In the genomic region with DNA sequence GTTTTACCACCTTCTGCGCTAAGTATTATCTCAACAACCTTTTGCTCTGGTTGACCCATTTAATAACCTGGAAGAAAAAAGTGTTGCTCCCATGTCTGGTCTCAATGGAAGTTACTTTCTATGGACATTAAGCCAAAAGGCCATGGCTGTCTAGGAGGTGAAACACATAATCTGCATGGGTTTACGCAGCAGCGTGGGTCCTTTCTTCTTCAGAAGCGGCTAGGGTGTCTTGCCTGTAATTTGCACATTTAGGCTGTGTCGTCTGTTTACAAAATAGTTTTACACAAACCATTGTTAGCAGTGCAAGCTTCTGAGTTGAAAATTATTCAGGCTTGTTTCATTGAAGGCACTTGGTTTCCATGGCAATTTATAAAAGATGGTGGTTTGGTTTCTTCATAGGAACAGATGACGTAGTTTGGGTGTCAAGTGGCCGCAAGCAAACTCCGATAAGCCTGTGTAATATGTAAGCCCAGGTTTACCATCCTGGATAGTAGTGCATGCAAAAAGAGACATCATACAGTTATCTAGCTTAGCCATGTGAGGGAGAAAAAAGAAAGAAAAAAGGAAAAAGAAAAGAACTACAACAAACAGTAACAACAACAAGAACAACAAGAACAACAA, we compare ENCODE assay signal across 13 mouse cellular contexts.
DNase-seq lines count a peak whose midpoint lies in the region; ATAC-seq and TF ChIP-seq lines count a peak whose summit lies in the region.
"Had no signal": no experiment of that assay in that cellular context is flagged by ENCODE, and none has a peak within 500 bp of the region (broad histone marks: within the 10 kb centered on the region; RNA-seq: fewer than 3 reads in every experiment).

No protein-coding gene starts in this region.

- intact Hi-C loops in left cerebral cortex, adult 2 months (cut with DNase I), result no loop called here

- H3K9ac ChIP-seq in hindbrain, embryonic 11.5 days (ENCODE audit: low read depth, low read length), result no peak overlapping the region
- no peak overlapping the region for H3K9ac ChIP-seq in midbrain, embryonic 15.5 days
- H3K9ac ChIP-seq: liver, embryonic 14.5 days had no signal

- no peak overlapping the region for H3K4me3 ChIP-seq in hindbrain, embryonic 11.5 days (ENCODE audit: low read depth, low read length)
- no peak overlapping the region for H3K4me3 ChIP-seq in midbrain, embryonic 15.5 days
- H3K4me3 ChIP-seq in left cerebral cortex, adult 2 months, result no peak overlapping the region
- H3K4me3 ChIP-seq: heart, adult 2 months had no signal

- H3K27ac ChIP-seq in hindbrain, embryonic 11.5 days (ENCODE audit: low read depth, low read length), result no peak overlapping the region
- peak overlapping the region; percentile 31; the same call in 1 of the 2 replicates for H3K27ac ChIP-seq in midbrain, embryonic 15.5 days
- no peak overlapping the region for H3K27ac ChIP-seq in left cerebral cortex, adult 2 months
- H3K27ac ChIP-seq: heart, adult 2 months; liver, embryonic 14.5 days had no signal

- DNase-seq in R1 (ENCODE audit: low read depth, low spot score), result peak; percentile 3
- DNase-seq in embryo, embryonic 11 days, result peak; percentile 28
- DNase-seq in hindbrain, embryonic 11.5 days (ENCODE audit: low spot score), result peak; percentile 31
- no peak for DNase-seq in left cerebral cortex, adult 2 months (ENCODE audit: extremely low spot score in 1 of 2, low spot score in 2 of 2)
- DNase-seq in B cell, adult 2 months, result no peak
- DNase-seq in thymus, postnatal 4 days, result no peak
- DNase-seq: cerebellum, postnatal 25 days; heart, adult 2 months; heart, postnatal 14 days; lung, postnatal 36 days had no signal

- no peaks in the 10 kb centered on the region for H3K36me3 ChIP-seq in hindbrain, embryonic 11.5 days (ENCODE audit: control insufficient read depth, insufficient read depth, low read length)
- no peaks in the 10 kb centered on the region for H3K36me3 ChIP-seq in midbrain, embryonic 15.5 days (replicated peaks)

- no peak for TF ChIP-seq CTCF in left cerebral cortex, adult 2 months (IDR thresholded peaks at IDR 0.05)

- H3K27me3 ChIP-seq in hindbrain, embryonic 11.5 days (ENCODE audit: control insufficient read depth, insufficient read depth, low read length), result no peaks in the 10 kb centered on the region
- H3K27me3 ChIP-seq in midbrain, embryonic 15.5 days (replicated peaks), result no peaks in the 10 kb centered on the region

- no peaks in the 10 kb centered on the region for H3K4me1 ChIP-seq in hindbrain, embryonic 11.5 days (replicated peaks; ENCODE audit: control insufficient read depth, insufficient read depth, low read length)
- H3K4me1 ChIP-seq in midbrain, embryonic 15.5 days, result 0 out of 2 replicates have a peak, but pooled peaks cover 3% of the 10 kb centered on the region

- peak; percentile 86 for ATAC-seq in hindbrain, embryonic 11.5 days (ENCODE audit: low FRiP score)
- peak; percentile 84 for ATAC-seq in midbrain, embryonic 15.5 days (replicated peaks)
- ATAC-seq: CD4-positive, CD25-positive, alpha-beta regulatory T cell, adult 4 months had no signal

- H3K4me2 ChIP-seq in hindbrain, embryonic 11.5 days (replicated peaks; ENCODE audit: low read depth, low read length), result no peak overlapping the region; the same call in 1 of the 2 replicates
- H3K4me2 ChIP-seq in midbrain, embryonic 15.5 days, result peak overlapping the region; percentile 3

- 51% methylated on average over 8 of the region's 8 CpGs for WGBS in hindbrain, embryonic 11.5 days
- 33% methylated on average over 8 of the region's 8 CpGs for WGBS in midbrain, embryonic 15.5 days

- no peaks in the 10 kb centered on the region for H3K9me3 ChIP-seq in hindbrain, embryonic 11.5 days (ENCODE audit: control insufficient read depth, low read length)
- no peaks in the 10 kb centered on the region for H3K9me3 ChIP-seq in midbrain, embryonic 15.5 days

Comparison
In these comparisons a context has a peak if more than half of its experiments do, and no peak if none do; other contexts are left out.
1. DNase-seq: peak in R1 (single experiment), embryo, embryonic 11 days (single experiment) and hindbrain, embryonic 11.5 days (single experiment); none in left cerebral cortex, adult 2 months (0 of 2), B cell, adult 2 months (0 of 2) and thymus, postnatal 4 days (single experiment).